Mouse (Mus musculus): ENCODE data around the gene Chd3.

Gene Chd3

GRCm38 (mm10) chr11:69406282-69406681 is 37.1 kb upstream of the Chd3 start:
- no peak for DNase-seq

GRCm38 (mm10) chr11:69405397-69406200 is 36.4 kb upstream of the Chd3 start:
- DNase-seq = no peak

- DNase-seq = no peak
Observed at GRCm38 (mm10) chr11:69404595-69405396, 35.6 kb upstream of the Chd3 start.

- DNase-seq = no peak
Observed at GRCm38 (mm10) chr11:69403691-69404594, 34.7 kb upstream of the Chd3 start.

- DNase-seq = no peak
Observed at GRCm38 (mm10) chr11:69401987-69402386, 32.8 kb upstream of the Chd3 start.

GRCm38 (mm10) chr11:69401210-69401637 is 32.0 kb upstream of the Chd3 start:
- DNase-seq = peak; percentile 79

GRCm38 (mm10) chr11:69400083-69400850 is 31.1 kb upstream of the Chd3 start:
- DNase-seq = no peak

- DNase-seq = no peak
Observed at GRCm38 (mm10) chr11:69399201-69400082, 30.2 kb upstream of the Chd3 start.

GRCm38 (mm10) chr11:69398486-69399200 is 29.4 kb upstream of the Chd3 start:
- no peak for DNase-seq

GRCm38 (mm10) chr11:69398059-69398458 is 28.9 kb upstream of the Chd3 start, which contains the start of gene Tmem88:
Gene Tmem88, minus strand, starts transcription at chr11:69398234.
- no peak for DNase-seq

- DNase-seq = peak; percentile 40
Observed at GRCm38 (mm10) chr11:69397581-69398057, 28.4 kb upstream of the Chd3 start.

- peak; percentile 22 for DNase-seq
Observed at GRCm38 (mm10) chr11:69396772-69397171, 27.6 kb upstream of the Chd3 start.

- peak; percentile 87 for DNase-seq
Observed at GRCm38 (mm10) chr11:69395634-69396373, 26.6 kb upstream of the Chd3 start.

GRCm38 (mm10) chr11:69395235-69395633 is 26.0 kb upstream of the Chd3 start, which contains the start of the genes Naa38 and Cyb5d1:
Gene Naa38, plus strand, starts transcription at chr11:69395487.
Gene Cyb5d1, minus strand, starts transcription at chr11:69395631.
- DNase-seq = peak; percentile 77

GRCm38 (mm10) chr11:69394591-69395167 is 25.5 kb upstream of the Chd3 start:
- DNase-seq = peak; percentile 6

- DNase-seq = peak; percentile 61
Observed at GRCm38 (mm10) chr11:69390400-69391034, 21.3 kb upstream of the Chd3 start.

- peak; percentile 70 for DNase-seq
Observed at GRCm38 (mm10) chr11:69389531-69390399, 20.6 kb upstream of the Chd3 start.
